Mouse (Mus musculus): ENCODE data around the gene Ccdc63.

GRCm38 (mm10) chr5:122092794-122093193 lies 47.8 kb downstream of the Ccdc63 start:
- TF ChIP-seq CTCF (IDR thresholded peaks at IDR 0.05; ENCODE audit: low read depth, low read length): no peak
- no peak for TF ChIP-seq TAL1 (conservative IDR thresholded peaks at IDR 0.05; ENCODE audit: low read depth, low read length)
- TF ChIP-seq GATA1 (IDR thresholded peaks at IDR 0.05; ENCODE audit: borderline replicate concordance, low read length): no peak
